In the genomic region with DNA sequence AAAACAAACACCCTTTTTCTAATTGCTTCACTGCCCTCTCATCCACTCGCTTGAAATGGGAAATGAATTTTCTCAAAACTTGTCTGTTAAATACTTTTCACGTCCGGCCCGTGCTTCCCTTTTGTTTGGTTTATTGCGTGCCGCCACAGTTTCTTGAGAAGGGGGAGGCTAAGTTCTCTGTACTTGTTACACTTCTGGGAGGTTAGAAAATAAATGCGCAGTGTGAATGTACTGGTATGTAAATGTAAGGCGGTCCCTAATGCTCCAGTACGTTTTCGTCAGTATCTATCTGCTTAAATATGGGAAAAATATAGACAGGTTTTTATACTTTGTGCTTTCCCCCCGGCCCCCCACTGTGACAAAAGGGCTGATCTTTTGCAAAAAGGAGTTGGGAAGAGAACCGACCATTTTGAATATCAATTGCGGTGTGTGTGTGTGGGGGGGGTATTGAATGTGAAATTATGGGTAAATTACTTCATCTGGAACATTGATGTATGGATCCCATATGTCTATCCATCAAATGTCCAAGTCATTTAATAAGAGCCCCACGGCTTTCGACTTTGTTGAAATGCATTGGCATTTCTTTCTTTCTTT, we compare ENCODE assay signal across 8 mouse cellular contexts. TPM values are rescaled to one million over a fixed set of nuclear protein-coding genes. Genes with fewer than 3 reads are reported as not detected.
DNase-seq lines count a peak whose midpoint lies in the region; ATAC-seq lines count a peak whose summit lies in the region.

No protein-coding gene starts in this region.

- no peaks in the 10 kb centered on the region for H3K36me3 ChIP-seq in hindbrain, embryonic 11.5 days (ENCODE audit: control insufficient read depth, insufficient read depth, low read length)
- no peaks in the 10 kb centered on the region for H3K36me3 ChIP-seq in midbrain, embryonic 13.5 days

- peak; percentile 28 for DNase-seq in left cerebral cortex, postnatal 4 days
- no peak for DNase-seq in left cerebral cortex, postnatal 36 days (ENCODE audit: low spot score in 2 of 2)
- DNase-seq in cerebellum, postnatal 14 days, result peak; percentile 37 to 61
- DNase-seq in hindbrain, embryonic 11.5 days (ENCODE audit: low spot score), result peak; percentile 47
- no peak for DNase-seq in right cerebral cortex, postnatal 25 days
- DNase-seq in left cerebral cortex, adult 11 months (ENCODE audit: low spot score), result no peak
- no peak for DNase-seq in spleen, postnatal 14 days (ENCODE audit: low spot score in 2 of 2)

- H3K4me2 ChIP-seq in hindbrain, embryonic 11.5 days (replicated peaks; ENCODE audit: low read depth, low read length), result peak overlapping the region; percentile 46
- peak overlapping the region; percentile 78 for H3K4me2 ChIP-seq in midbrain, embryonic 13.5 days (replicated peaks)

- peak overlapping the region; percentile 94 for H3K4me3 ChIP-seq in hindbrain, embryonic 11.5 days (ENCODE audit: low read depth, low read length)
- peak overlapping the region; percentile 91 for H3K4me3 ChIP-seq in midbrain, embryonic 13.5 days (replicated peaks)

- H3K27ac ChIP-seq in hindbrain, embryonic 11.5 days (ENCODE audit: low read depth, low read length), result peak overlapping the region; percentile 98
- H3K27ac ChIP-seq in midbrain, embryonic 13.5 days, result peak overlapping the region; percentile 98

- no peaks in the 10 kb centered on the region for H3K4me1 ChIP-seq in hindbrain, embryonic 11.5 days (replicated peaks; ENCODE audit: control insufficient read depth, insufficient read depth, low read length)
- H3K4me1 ChIP-seq in midbrain, embryonic 13.5 days (replicated peaks), result peaks cover 52% of the 10 kb centered on the region

- no peaks in the 10 kb centered on the region for H3K27me3 ChIP-seq in hindbrain, embryonic 11.5 days (ENCODE audit: control insufficient read depth, insufficient read depth, low read length)
- H3K27me3 ChIP-seq in midbrain, embryonic 13.5 days, result no peaks in the 10 kb centered on the region

- no peak for ATAC-seq in hindbrain, embryonic 11.5 days (ENCODE audit: low FRiP score)
- ATAC-seq in midbrain, embryonic 13.5 days, result no peak

- WGBS in hindbrain, embryonic 11.5 days, result 2% methylated on average over 15 of the region's 15 CpGs
- 1% methylated on average over 15 of the region's 15 CpGs for WGBS in midbrain, embryonic 13.5 days

- intact Hi-C loops in left cerebral cortex, postnatal 4 days (cut with DNase I), result no loop called here
- intact Hi-C loops in left cerebral cortex, postnatal 36 days (cut with DNase I), result loop anchor here (10.0 kb wide), 1 partner anchor 134 kb away; no protein-coding TSS in a partner anchor

- H3K9ac ChIP-seq in hindbrain, embryonic 11.5 days (ENCODE audit: low read depth, low read length), result peak overlapping the region; percentile 98
- H3K9ac ChIP-seq in midbrain, embryonic 13.5 days (replicated peaks), result peak overlapping the region; percentile 98

- no peaks in the 10 kb centered on the region; the same call in 1 of the 2 replicates for H3K9me3 ChIP-seq in hindbrain, embryonic 11.5 days (ENCODE audit: control insufficient read depth, low read length)
- H3K9me3 ChIP-seq in midbrain, embryonic 13.5 days, result no peaks in the 10 kb centered on the region

RNA-seq across cellular contexts. Expression of gene Gdi2, which starts 1.2 kb away (rescaled TPM):
- 100 to 1,000 TPM; 360 to 391 TPM for total RNA-seq in left cerebral cortex, postnatal 4 days (2021)
- total RNA-seq in left cerebral cortex, postnatal 36 days (2021), result 100 to 1,000 TPM; 277 to 299 TPM
- 521 and 531 TPM in 2 replicates for polyA plus RNA-seq in hindbrain, embryonic 11.5 days (2014; fragmentation: Nextera tagmentation; extraction: Ambion mirVana)
- 435 and 460 TPM in 2 replicates for polyA plus RNA-seq in midbrain, embryonic 13.5 days (2015; fragmentation: Nextera tagmentation; extraction: Ambion mirVana)

Comparison
In these comparisons a context has a peak if more than half of its experiments do, and no peak if none do; other contexts are left out.
1. DNase-seq: peak in left cerebral cortex, postnatal 4 days (single experiment), cerebellum, postnatal 14 days (2 of 2) and hindbrain, embryonic 11.5 days (single experiment); none in left cerebral cortex, postnatal 36 days (0 of 2), right cerebral cortex, postnatal 25 days (single experiment), left cerebral cortex, adult 11 months (single experiment) and spleen, postnatal 14 days (0 of 2).